Mouse (Mus musculus): ENCODE data around the gene Sfxn5.
A peak's percentile ranks its signal among the peaks of the same experiment; 100 is the strongest.

GRCm38 (mm10) chr6:85266060-85266459 is 67.2 kb downstream of the Sfxn5 start:
- no peak for TF ChIP-seq CTCF (IDR thresholded peaks at IDR 0.05; ENCODE audit: extremely low read depth, insufficient read depth, low read length)
- 0 out of 2 replicates have a peak, but pooled peaks have one; percentile 10 for TF ChIP-seq POLR2A (IDR thresholded peaks at IDR 0.05; ENCODE audit: extremely low read depth, insufficient read depth, low read length)

Data from cortical plate, adult 2 months (tissue).